Mouse (Mus musculus): ENCODE results near the gene Cfap65. TPM values are rescaled to one million over a fixed set of nuclear protein-coding genes. Genes with fewer than 3 reads are reported as not detected.
A peak's percentile ranks its signal among the peaks of the same experiment; 100 is the strongest.

Gene Cfap65
- total RNA-seq, 4 experiments from 2014 or later = not detected

- no peak for DNase-seq (ENCODE audit: low spot score)
These were observed 52.6 kb downstream of the Cfap65 start for GRCm38 (mm10) chr1:74882828-74883227.

- no peak for DNase-seq (ENCODE audit: low spot score)
These were observed 53.2 kb downstream of the Cfap65 start for GRCm38 (mm10) chr1:74882055-74882734.

- DNase-seq (ENCODE audit: low spot score) = peak; percentile 59
These were observed 54.5 kb downstream of the Cfap65 start for GRCm38 (mm10) chr1:74880785-74881360.

DNA sequence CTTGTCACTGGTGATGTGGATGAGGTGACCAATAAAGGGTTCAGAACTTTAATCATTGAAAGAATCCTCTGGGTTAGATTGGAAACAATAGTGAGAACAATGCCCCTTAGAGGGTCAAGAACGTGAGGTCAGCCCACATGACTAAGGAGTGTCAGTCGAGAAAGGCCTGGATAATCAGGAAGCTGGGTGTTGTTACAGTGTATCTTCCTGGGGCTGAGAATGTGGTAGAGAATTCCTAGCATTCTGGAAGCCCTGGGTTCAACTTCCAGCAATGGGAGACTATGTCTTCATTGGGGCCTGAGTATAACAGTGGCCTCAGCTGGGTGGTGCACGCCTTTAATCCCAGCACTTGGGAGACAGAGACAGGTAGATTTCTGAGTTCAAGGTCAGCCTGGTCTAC lies 58.2 kb downstream of the Cfap65 start:
- no peak for DNase-seq (ENCODE audit: low spot score)

- DNase-seq (ENCODE audit: low spot score) = no peak
These were observed 63.2 kb downstream of the Cfap65 start for GRCm38 (mm10) chr1:74872218-74872617.

GRCm38 (mm10) chr1:74861783-74862182 lies 73.6 kb downstream of the Cfap65 start:
- DNase-seq (ENCODE audit: low spot score) = no peak

- no peak for DNase-seq (ENCODE audit: low spot score)
These were observed 76.0 kb downstream of the Cfap65 start for GRCm38 (mm10) chr1:74859223-74859984.

DNA sequence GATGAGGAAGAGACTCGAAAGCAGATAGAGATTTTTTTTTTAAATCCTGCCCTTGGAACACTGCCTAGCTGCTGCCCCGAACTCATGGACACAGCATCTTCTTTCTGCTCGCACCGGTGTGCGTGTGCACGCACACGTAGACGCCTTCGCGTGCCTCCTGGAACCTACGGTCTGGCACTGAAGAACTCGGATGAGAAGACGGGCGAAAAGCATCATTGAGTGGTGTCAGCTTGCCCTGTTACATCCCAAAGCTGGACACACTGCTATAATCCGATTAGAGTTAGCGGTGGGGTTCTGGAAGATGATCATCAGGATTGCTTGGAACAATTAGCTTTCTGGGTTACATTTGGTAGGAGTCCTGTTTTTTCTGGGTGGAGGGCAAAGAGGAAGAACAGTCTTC lies 76.6 kb downstream of the Cfap65 start:
- DNase-seq (ENCODE audit: low spot score) = no peak

DNA sequence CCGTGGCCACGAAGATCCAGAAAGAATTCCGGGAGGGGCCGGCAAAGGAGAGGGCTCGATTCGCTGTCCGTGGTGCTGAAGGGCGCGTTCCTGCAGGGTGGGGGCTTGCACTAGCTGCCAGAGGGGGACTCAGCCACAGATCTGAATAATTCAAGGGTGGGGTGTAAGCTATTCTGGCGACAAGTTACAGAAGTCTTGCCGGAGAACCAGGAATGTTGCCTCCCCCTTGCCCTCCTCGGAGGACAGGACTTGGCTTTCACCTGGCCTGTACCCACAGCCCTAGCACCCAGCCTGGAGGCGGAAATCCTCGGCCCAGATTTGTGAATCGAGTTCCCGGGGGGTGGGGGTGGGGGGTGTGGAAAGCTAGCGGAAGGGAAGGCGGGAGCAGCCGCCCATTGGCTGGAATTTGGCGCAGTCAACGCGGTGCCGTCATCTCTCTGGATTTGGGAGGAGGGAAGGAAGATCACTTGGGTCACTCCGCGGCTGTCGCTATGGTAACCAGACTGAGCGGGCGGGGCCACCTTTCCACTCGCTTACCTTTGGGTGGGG lies 77.2 kb downstream of the Cfap65 start:
- DNase-seq (ENCODE audit: low spot score) = peak; percentile 10

DNA sequence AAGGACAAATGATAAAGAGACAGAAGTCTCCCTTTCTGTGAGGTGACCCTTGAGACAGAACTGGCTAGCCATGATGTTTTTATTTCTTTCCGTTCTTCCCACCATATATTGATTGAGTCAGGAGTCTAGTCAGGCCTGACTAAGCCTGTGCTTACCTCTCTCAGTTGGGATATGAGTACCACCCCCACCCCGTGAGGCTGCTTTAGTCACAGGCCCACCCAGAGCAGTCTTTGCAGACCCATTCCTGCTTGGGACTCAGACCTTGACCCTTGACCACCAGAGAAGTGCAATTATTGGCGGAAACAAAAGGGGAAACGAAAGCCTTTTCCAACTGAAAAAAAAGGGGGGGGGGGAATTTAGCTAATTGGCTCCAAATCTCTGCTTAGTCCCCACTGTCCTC lies 77.7 kb downstream of the Cfap65 start:
- no peak for DNase-seq (ENCODE audit: low spot score)

GRCm38 (mm10) chr1:74857201-74857600 lies 78.2 kb downstream of the Cfap65 start:
- no peak for DNase-seq (ENCODE audit: low spot score)

DNA sequence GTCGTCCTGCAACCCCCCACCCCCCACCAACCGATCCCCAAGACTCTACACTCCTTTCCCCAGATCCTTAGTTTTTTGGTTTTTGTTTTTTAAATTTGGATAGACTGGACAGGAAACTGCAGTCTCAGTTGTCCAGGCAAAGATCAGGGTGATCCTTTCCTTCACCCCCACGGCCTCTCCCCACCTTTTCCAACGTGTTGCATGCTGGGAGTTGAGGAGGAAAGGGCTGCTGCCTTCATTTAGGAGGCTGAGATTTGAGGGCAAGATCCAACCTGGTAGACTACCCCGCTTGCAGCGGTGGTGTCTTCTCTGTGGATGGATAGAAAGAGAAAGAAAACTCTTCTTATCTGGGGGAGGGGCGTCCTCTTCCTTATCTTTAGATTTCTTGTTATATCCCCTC lies 78.6 kb downstream of the Cfap65 start:
- DNase-seq (ENCODE audit: low spot score) = no peak

- DNase-seq (ENCODE audit: low spot score) = no peak
These were observed 79.0 kb downstream of the Cfap65 start for GRCm38 (mm10) chr1:74856439-74856720.

- no peak for DNase-seq (ENCODE audit: low spot score)
These were observed 79.6 kb downstream of the Cfap65 start for GRCm38 (mm10) chr1:74855651-74856438.

GRCm38 (mm10) chr1:74855156-74855555 lies 80.2 kb downstream of the Cfap65 start:
- no peak for DNase-seq (ENCODE audit: low spot score)

DNA sequence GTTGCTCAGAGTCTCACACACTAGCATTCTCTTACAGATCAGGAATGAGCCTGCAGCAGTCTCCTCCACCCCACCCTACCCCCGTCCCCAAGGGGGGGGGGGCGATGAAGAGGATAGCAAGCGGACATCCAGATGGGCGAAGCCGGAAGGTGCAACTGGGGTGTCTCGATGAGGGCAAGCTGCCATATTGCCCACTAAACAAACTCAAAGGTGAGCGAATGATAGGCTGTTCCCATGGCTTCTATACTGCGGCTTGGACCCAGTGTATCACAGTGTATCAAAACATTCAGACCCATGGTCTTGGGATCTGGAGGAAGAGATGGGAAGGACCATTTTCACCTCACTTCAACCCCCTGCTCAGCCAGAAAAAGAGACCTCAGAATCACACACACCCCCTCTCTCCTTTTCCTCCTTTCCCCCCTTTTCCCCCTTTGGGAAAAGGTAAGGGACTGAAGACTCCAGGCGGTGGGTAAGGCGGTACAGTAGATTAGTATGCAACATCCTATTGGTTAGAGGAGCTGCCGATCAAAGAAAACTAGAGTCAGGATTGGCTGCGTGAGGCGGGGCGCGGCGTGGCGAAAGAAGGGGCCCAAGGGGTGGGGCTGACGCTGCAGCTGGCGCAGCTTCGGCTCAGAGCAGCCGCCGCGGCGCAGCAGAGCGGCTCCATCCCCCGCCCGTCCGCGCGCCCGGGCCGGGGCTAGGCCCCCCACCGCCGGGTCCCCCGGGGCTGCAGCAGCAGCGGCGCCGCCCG lies 80.9 kb downstream of the Cfap65 start, which contains the start of gene Cdk5r2:
Cdk5r2 (plus strand) TSS at position 629 of the 751 bp plus-strand sequence.
- DNase-seq (ENCODE audit: low spot score) = peak; percentile 83

Small RNAs within 50 kb of the gene (microRNA-seq; reads per million reads assigned to microRNA genes)
- 56.0 reads per million, percentile 51 among the genes with 10 or more reads in this experiment for gene Mir375

Other genes starting within 250 kb of the Cfap65 start
- 10 to 100 TPM; 11.3 to 20.8 (median 16.6) TPM for gene Cyp27a1, start 222.0 kb downstream of the Cfap65 start, total RNA-seq (2022)
- 1 to 10 TPM; 1.6 to 4.1 (median 2.2) TPM for gene Prkag3, start 186.4 kb downstream of the Cfap65 start, total RNA-seq (2022)
- gene Wnt6, start 163.7 kb downstream of the Cfap65 start, total RNA-seq (2022) = under 1 TPM; 0.16 to 0.69 (median 0.26) TPM
- gene Wnt10a, start 144.1 kb downstream of the Cfap65 start, total RNA-seq (2022) = not detected
- gene Cdk5r2, start 80.7 kb downstream of the Cfap65 start, total RNA-seq (2022) = under 1 TPM in 1 of 4 experiments, not detected in 3; 0.09 TPM
- gene Fev, start 50.2 kb downstream of the Cfap65 start, total RNA-seq (2022) = not detected
- not detected for gene Cryba2, start 42.5 kb downstream of the Cfap65 start, total RNA-seq (2022)
- under 1 TPM in 1 of 4 experiments, not detected in 3; 0.24 TPM for gene Ihh, start 16.1 kb upstream of the Cfap65 start, total RNA-seq (2022)
- gene Nhej1, start 189.6 kb upstream of the Cfap65 start, total RNA-seq (2022) = 1 to 10 TPM; 3.7 to 5.2 (median 4.6) TPM
- gene Slc23a3, start 198.3 kb upstream of the Cfap65 start, total RNA-seq (2022) = under 1 TPM; 0.53 to 0.71 (median 0.61) TPM
- gene Cnppd1, start 207.1 kb upstream of the Cfap65 start, total RNA-seq (2022) = 10 to 100 TPM; 19.8 to 26.4 (median 21.0) TPM
- 10 to 100 TPM; 15.8 to 24.8 (median 20.7) TPM for gene Retreg2, start 207.2 kb upstream of the Cfap65 start, total RNA-seq (2022)
- 10 to 100 TPM; 14.6 to 16.9 (median 15.7) TPM for gene Zfand2b, start 233.0 kb upstream of the Cfap65 start, total RNA-seq (2022)
- gene Abcb6, start 244.8 kb upstream of the Cfap65 start, total RNA-seq (2022) = 10 to 100 TPM; 24.7 to 34.9 (median 28.8) TPM

Data from heart, adult 8-10 months (tissue).